Mouse (Mus musculus) MEL (cell line): ENCODE measurements around the gene Cul7. TPM values are rescaled to one million over a fixed set of nuclear protein-coding genes. Genes with fewer than 3 reads are reported as not detected.

ENCODE experiments used
- DNase-seq: peaks from one replicate; pipeline ENCODE4 v3.0.0; 2011; ENCODE audit warnings: low read depth, low spot score
- H3K27ac ChIP-seq: 2 replicates; pipeline ENCODE4 v1.5.1; 2012; ENCODE audit warnings: low read depth, mild to moderate bottlenecking, control low read depth, low read length, moderate library complexity; ENCODE audit not compliant: control insufficient read depth
- H3K27me3 ChIP-seq, 2 experiments: fragments of 150-350 bp in 1 of 2; sonication (generic) in 1 of 2; 2 replicates each; pipeline ENCODE4 v1.6.1; 2012; ENCODE audit warnings: low read length in 2 of 2, mild to moderate bottlenecking in 2 of 2, improper control_type of control experiment in 1 of 2, moderate library complexity in 1 of 2; ENCODE audit not compliant: insufficient read depth in 2 of 2, control insufficient read depth in 1 of 2
- H3K36me3 ChIP-seq, 2 experiments: 2 replicates each; pipeline ENCODE4 v1.6.1; 2012 to 2014; ENCODE audit warnings: low read length in 2 of 2, improper control_type of control experiment in 1 of 2, inconsistent platforms in 1 of 2, mild to moderate bottlenecking in 1 of 2; ENCODE audit not compliant: insufficient read depth in 2 of 2, control insufficient read depth in 1 of 2
- H3K4me1 ChIP-seq, 2 experiments: fragments of 150-350 bp in 1 of 2; sonication (generic) in 1 of 2; 2 replicates each; pipeline ENCODE4 v1.6.1; 2012; ENCODE audit warnings: low read length in 2 of 2, improper control_type of control experiment in 1 of 2, mild to moderate bottlenecking in 1 of 2; ENCODE audit not compliant: insufficient read depth in 2 of 2, control insufficient read depth in 1 of 2
- H3K4me3 ChIP-seq, 2 experiments: fragments of 150-350 bp in 1 of 2; sonication (generic) in 1 of 2; 2 replicates each; pipeline ENCODE4 v1.5.1; 2012; ENCODE audit warnings: low read depth in 2 of 2, low read length in 2 of 2, mild to moderate bottlenecking in 2 of 2, moderate library complexity in 2 of 2, control low read depth in 1 of 2, improper control_type of control experiment in 1 of 2; ENCODE audit not compliant: control insufficient read depth in 1 of 2, insufficient read depth in 1 of 2
- H3K79me2 ChIP-seq: 2 replicates; pipeline ENCODE4 v1.6.1; 2012; ENCODE audit warnings: mild to moderate bottlenecking, low read length, moderate library complexity; ENCODE audit not compliant: control insufficient read depth, poor library complexity, insufficient read depth
- H3K9ac ChIP-seq: 2 replicates; pipeline ENCODE4 v1.6.1; 2012; ENCODE audit warnings: low read depth, mild to moderate bottlenecking, control low read depth, low read length, moderate library complexity; ENCODE audit not compliant: control insufficient read depth, poor library complexity, severe bottlenecking
- H3K9me3 ChIP-seq: fragments of 150-350 bp; sonication (generic); replicated peaks from 2 replicates; pipeline ENCODE4 v1.6.1; 2012; ENCODE audit warnings: mild to moderate bottlenecking, low read length, improper control_type of control experiment, moderate library complexity; ENCODE audit not compliant: insufficient read depth
- BHLHE40 ChIP-seq: IDR thresholded peaks from 2 replicates; pipeline ENCODE4 v1.6.1; 2012; ENCODE audit warnings: low read depth, mild to moderate bottlenecking, inconsistent platforms, low read length, improper control_type of control experiment, borderline replicate concordance
- CHD2 ChIP-seq: IDR thresholded peaks from 2 replicates; pipeline ENCODE4 v1.6.1; 2011; ENCODE audit warnings: low read length, improper control_type of control experiment
- CTCF ChIP-seq, 3 experiments: IDR thresholded peaks in 2 of 3; conservative IDR thresholded peaks in 1 of 3; 2 replicates each; pipeline ENCODE4 v1.5.1; 2011 to 2012; ENCODE audit warnings: low read length in 3 of 3, low read depth in 2 of 3, mild to moderate bottlenecking in 2 of 3, improper control_type of control experiment in 1 of 3, inconsistent platforms in 1 of 3, mixed read lengths in 1 of 3, moderate library complexity in 1 of 3; ENCODE audit not compliant: control insufficient read depth in 1 of 3, insufficient read depth in 1 of 3, poor library complexity in 1 of 3, severe bottlenecking in 1 of 3
- ELF1 ChIP-seq: IDR thresholded peaks from 2 replicates; pipeline ENCODE4 v1.6.1; 2014; ENCODE audit warnings: low read depth, mild to moderate bottlenecking, inconsistent platforms, low read length, improper control_type of control experiment, moderate library complexity
- EP300 ChIP-seq, 2 experiments: IDR thresholded peaks; 2 replicates each; pipeline ENCODE4 v1.6.1; 2011; ENCODE audit warnings: improper control_type of control experiment in 2 of 2, low read length in 2 of 2, low read depth in 1 of 2, mild to moderate bottlenecking in 1 of 2
- GATA1 ChIP-seq: IDR thresholded peaks from 2 replicates; pipeline ENCODE4 v1.6.1; 2011; ENCODE audit warnings: low read depth, low read length, improper control_type of control experiment
- HCFC1 ChIP-seq: IDR thresholded peaks from 2 replicates; pipeline ENCODE4 v1.6.1; 2012; ENCODE audit warnings: low read depth, mild to moderate bottlenecking, inconsistent platforms, low read length, improper control_type of control experiment, moderate library complexity
- JUND ChIP-seq: IDR thresholded peaks from 2 replicates; pipeline ENCODE4 v1.6.1; 2011; ENCODE audit warnings: low read depth, mild to moderate bottlenecking, improper control_type of control experiment, low read length
- KAT2A ChIP-seq: conservative IDR thresholded peaks from 2 replicates; pipeline ENCODE4 v1.6.1; 2012; ENCODE audit warnings: low read depth, low read length, improper control_type of control experiment, inconsistent platforms
- MAFK ChIP-seq: IDR thresholded peaks from 2 replicates; pipeline ENCODE4 v1.6.1; 2011; ENCODE audit warnings: low read depth, mild to moderate bottlenecking, low read length, improper control_type of control experiment, borderline replicate concordance
- MEF2A ChIP-seq: IDR thresholded peaks from 2 replicates; pipeline ENCODE4 v1.6.1; 2014; ENCODE audit warnings: low read depth, mild to moderate bottlenecking, inconsistent platforms, low read length, improper control_type of control experiment; ENCODE audit not compliant: poor library complexity, insufficient replicate concordance, severe bottlenecking; ENCODE audit errors: extremely low read depth
- MXI1 ChIP-seq: IDR thresholded peaks from 2 replicates; pipeline ENCODE4 v1.6.1; 2011; ENCODE audit warnings: mild to moderate bottlenecking, low read depth, low read length, improper control_type of control experiment
- POLR2A ChIP-seq, 2 experiments: IDR thresholded peaks; 2 replicates each; pipeline ENCODE4 v1.6.1; 2011 to 2012; ENCODE audit warnings: low read length in 2 of 2, mild to moderate bottlenecking in 2 of 2, control low read depth in 1 of 2, improper control_type of control experiment in 1 of 2, low read depth in 1 of 2, moderate library complexity in 1 of 2; ENCODE audit not compliant: control insufficient read depth in 1 of 2, insufficient read depth in 1 of 2, poor library complexity in 1 of 2
- POLR2AphosphoS5 ChIP-seq: IDR thresholded peaks from 2 replicates; pipeline ENCODE4 v1.6.1; 2012; ENCODE audit warnings: low read depth, borderline replicate concordance, mild to moderate bottlenecking, inconsistent platforms, low read length, moderate library complexity, mixed read lengths
- SIN3A ChIP-seq: IDR thresholded peaks from 2 replicates; pipeline ENCODE4 v1.6.1; 2012; ENCODE audit warnings: low read length, improper control_type of control experiment, inconsistent platforms
- SMC3 ChIP-seq: IDR thresholded peaks from 2 replicates; pipeline ENCODE4 v1.6.1; 2011; ENCODE audit warnings: low read depth, low read length, improper control_type of control experiment
- TAL1 ChIP-seq: IDR thresholded peaks from 2 replicates; pipeline ENCODE4 v1.6.1; 2012; ENCODE audit warnings: mild to moderate bottlenecking, inconsistent platforms, low read length, moderate library complexity, mixed read lengths
- TBP ChIP-seq: IDR thresholded peaks from 2 replicates; pipeline ENCODE4 v1.8.0; 2011; ENCODE audit warnings: low read depth, low read length, improper control_type of control experiment
- TCF12 ChIP-seq: IDR thresholded peaks from 2 replicates; pipeline ENCODE4 v1.6.1; 2014; ENCODE audit warnings: low read depth, mild to moderate bottlenecking, inconsistent platforms, low read length, improper control_type of control experiment, moderate library complexity
- UBTF ChIP-seq: IDR thresholded peaks from 2 replicates; pipeline ENCODE4 v1.6.1; 2012; ENCODE audit warnings: low read depth, mild to moderate bottlenecking, inconsistent platforms, low read length, improper control_type of control experiment, moderate library complexity, borderline replicate concordance; ENCODE audit not compliant: insufficient read depth
- USF1 ChIP-seq: IDR thresholded peaks from 2 replicates; pipeline ENCODE4 v1.6.1; 2014; ENCODE audit warnings: low read depth, mild to moderate bottlenecking, inconsistent platforms, low read length, improper control_type of control experiment, moderate library complexity
- USF2 ChIP-seq, 2 experiments: IDR thresholded peaks; 2 replicates each; pipeline ENCODE4 v1.6.1; 2011 to 2012; ENCODE audit warnings: improper control_type of control experiment in 2 of 2, low read length in 2 of 2, borderline replicate concordance in 1 of 2, inconsistent platforms in 1 of 2, low read depth in 1 of 2, mild to moderate bottlenecking in 1 of 2; ENCODE audit not compliant: insufficient read depth in 1 of 2
- ZC3H11A ChIP-seq: IDR thresholded peaks from 2 replicates; pipeline ENCODE4 v1.6.1; 2012; ENCODE audit warnings: low read depth, mild to moderate bottlenecking, inconsistent platforms, low read length, improper control_type of control experiment
- ZNF384 ChIP-seq: IDR thresholded peaks from 2 replicates; pipeline ENCODE4 v1.6.1; 2012; ENCODE audit warnings: low read depth, mild to moderate bottlenecking, inconsistent platforms, low read length, improper control_type of control experiment
- polyA plus RNA-seq, 2 experiments: library from polyadenylated mRNA; stranded (reverse) in 1 of 2; unstranded in 1 of 2; fragments of >175 nt in 1 of 2; fragments of >200 nt in 1 of 2; gene quantifications; 2 replicates each; pipeline versions ENCODE4 v1.2.1 to v1.2.4; 2012; ENCODE audit warnings: low replicate concordance in 2 of 2, low read depth in 1 of 2; ENCODE audit not compliant: insufficient read length in 2 of 2, insufficient read depth in 1 of 2, missing spikeins in 1 of 2
- total RNA-seq: library from RNA; depleted of rRNA; stranded (reverse); fragments of 300-350 nt; gene quantifications from 2 replicates; pipeline ENCODE4 v1.2.3, GENCODE M21; 2012

Cul7 gene
- total and polyA plus RNA-seq, 3 experiments, result 32.6 to 45.8 (median 35.8) TPM

DNA sequence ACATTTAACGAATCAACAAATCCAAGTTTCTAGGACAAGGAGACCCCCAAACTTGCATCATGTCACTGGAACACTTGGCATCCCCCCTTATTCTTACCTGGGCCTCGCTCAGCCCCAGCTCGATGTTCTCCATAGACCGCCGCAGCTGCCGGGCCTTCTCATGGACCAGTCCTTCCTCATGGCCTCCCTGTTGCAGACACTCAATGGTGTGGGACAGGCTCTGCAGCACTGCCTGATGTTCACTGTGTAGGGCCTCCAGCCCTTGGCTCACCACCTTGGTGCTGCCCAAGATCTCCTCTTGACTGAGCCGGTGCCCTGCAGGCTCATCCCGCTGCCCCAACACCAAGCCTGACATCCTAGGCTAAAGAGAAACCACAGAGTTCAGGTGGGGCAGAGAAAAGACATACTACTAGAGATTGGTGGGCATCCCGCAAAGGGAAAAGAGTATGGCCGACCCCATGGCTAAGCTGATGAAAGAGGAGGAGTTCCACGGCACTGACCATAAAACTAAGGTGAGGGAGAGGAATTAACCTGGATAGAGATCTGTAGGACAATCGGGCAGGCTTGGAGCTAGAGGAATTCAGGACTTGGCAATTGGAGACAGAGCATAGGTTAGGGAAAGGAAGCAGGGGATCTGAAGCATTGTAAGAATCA lies 5.9 kb upstream of the Cul7 start:
- Histone ChIP-seq H3K27ac (no peak overlapping the region), H3K79me2 (peaks cover 7% of the 10 kb centered on the region), H3K4me3 (peak overlapping the region in 1 of 2 experiments; percentile 14; a peak in 1 of 4 replicates), H3K27me3 (no peaks in the 10 kb centered on the region), H3K4me1 (peaks cover 0 to 8% of the 10 kb centered on the region in 2 experiments; a peak in 1 of 4 replicates), H3K9me3 (no peaks in the 10 kb centered on the region), H3K9ac (no peak overlapping the region), H3K36me3 (peaks cover 0 to 5% of the 10 kb centered on the region in 2 experiments; a peak in 2 of 4 replicates)
- DNase-seq, result no peak
- TF ChIP-seq ELF1, result no peak
- no peak for TF ChIP-seq SMC3
- TF ChIP-seq MXI1, result no peak
- no peak for TF ChIP-seq TCF12
- TF ChIP-seq USF1, result no peak
- no peak for TF ChIP-seq TBP
- no peak for TF ChIP-seq TAL1
- TF ChIP-seq ZC3H11A, result no peak
- no peak for TF ChIP-seq JUND
- no peak for TF ChIP-seq USF2 (IDR thresholded peaks at IDR 0.05; ENCODE audit: borderline replicate concordance in 1 of 2, insufficient read depth in 1 of 2, low read depth in 1 of 2, low read length in 2 of 2)
- TF ChIP-seq CTCF (IDR thresholded peaks at IDR 0.05 in 2 of 3, conservative IDR thresholded peaks at IDR 0.05 in 1 of 3; ENCODE audit: control insufficient read depth in 1 of 3, insufficient read depth in 1 of 3, low read depth in 2 of 3, low read length in 3 of 3, poor library complexity in 1 of 3, severe bottlenecking in 1 of 3), result no peak
- no peak for TF ChIP-seq HCFC1
- TF ChIP-seq MAFK, result no peak
- no peak for TF ChIP-seq KAT2A
- TF ChIP-seq EP300 (IDR thresholded peaks at IDR 0.05; ENCODE audit: low read depth in 1 of 2, low read length in 2 of 2), result no peak
- no peak for TF ChIP-seq ZNF384
- no peak for TF ChIP-seq UBTF
- no peak for TF ChIP-seq POLR2A (IDR thresholded peaks at IDR 0.05; ENCODE audit: control insufficient read depth in 1 of 2, insufficient read depth in 1 of 2, low read depth in 1 of 2, low read length in 2 of 2, poor library complexity in 1 of 2)
- no peak for TF ChIP-seq CHD2
- TF ChIP-seq GATA1, result no peak

DNA sequence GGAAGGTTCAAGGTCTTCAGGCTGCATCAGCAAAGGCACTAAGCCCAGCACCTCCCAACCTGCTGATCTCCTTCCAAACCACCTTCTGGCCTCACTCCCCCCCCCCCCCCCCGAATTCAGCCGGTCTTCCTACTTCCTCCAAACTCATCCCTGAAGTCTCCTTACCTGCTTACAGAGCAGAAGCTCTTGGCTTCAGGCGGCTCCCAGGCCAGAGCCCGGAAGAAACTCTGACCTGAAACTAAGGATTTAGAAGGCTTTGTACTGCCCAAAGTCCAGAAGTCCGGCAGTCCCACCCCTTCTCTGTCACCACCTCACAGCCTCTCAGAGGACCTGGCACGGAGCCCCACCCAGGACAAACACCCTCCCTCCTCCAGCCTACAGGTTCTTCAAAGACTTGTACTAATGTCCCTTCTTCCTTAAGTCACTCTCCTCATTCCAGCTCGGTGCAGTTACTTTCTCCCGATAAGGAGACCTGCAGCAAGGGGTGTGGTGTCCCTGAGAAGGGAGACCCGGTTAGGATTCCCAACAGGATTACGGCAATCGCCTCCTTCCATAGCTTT lies 5.1 kb upstream of the Cul7 start:
- H3K36me3 ChIP-seq, result peaks cover 0 to 7% of the 10 kb centered on the region in 2 experiments; a peak in 2 of 4 replicates
- peaks cover 0 to 8% of the 10 kb centered on the region in 2 experiments; a peak in 1 of 4 replicates for H3K4me1 ChIP-seq
- peaks cover 7% of the 10 kb centered on the region for H3K79me2 ChIP-seq
- DNase-seq, result no peak
- no peak overlapping the region for H3K27ac ChIP-seq
- H3K27me3 ChIP-seq, result no peaks in the 10 kb centered on the region
- TF ChIP-seq POLR2AphosphoS5 (no peak), BHLHE40 (no peak), MEF2A (no peak), MAFK (no peak), SIN3A (no peak), TBP (no peak)
- peak overlapping the region; percentile 70 to 72 for H3K4me3 ChIP-seq
- H3K9me3 ChIP-seq, result no peaks in the 10 kb centered on the region
- H3K9ac ChIP-seq, result peak overlapping the region; percentile 65
